Mouse (Mus musculus) adrenal gland, postnatal 4 days (tissue): ENCODE measurements around the gene Lpp. TPM values are rescaled to one million over a fixed set of nuclear protein-coding genes. Genes with fewer than 3 reads are reported as not detected.
A peak's percentile ranks its signal among the peaks of the same experiment; 100 is the strongest.

Experiments
- DNase-seq, 2 experiments: peaks; one replicate each; pipeline ENCODE4 v3.0.0; 2021 to 2022; ENCODE audit warnings: low spot score in 2 of 2, mixed read lengths in 2 of 2
- total RNA-seq, 2 experiments: library from RNA; stranded (reverse); gene quantifications; 2 replicates each; pipeline ENCODE4 v1.2.3; 2021

Lpp gene
- total RNA-seq, 2 experiments from 2014 or later = 70.2 to 80.0 TPM

DNA sequence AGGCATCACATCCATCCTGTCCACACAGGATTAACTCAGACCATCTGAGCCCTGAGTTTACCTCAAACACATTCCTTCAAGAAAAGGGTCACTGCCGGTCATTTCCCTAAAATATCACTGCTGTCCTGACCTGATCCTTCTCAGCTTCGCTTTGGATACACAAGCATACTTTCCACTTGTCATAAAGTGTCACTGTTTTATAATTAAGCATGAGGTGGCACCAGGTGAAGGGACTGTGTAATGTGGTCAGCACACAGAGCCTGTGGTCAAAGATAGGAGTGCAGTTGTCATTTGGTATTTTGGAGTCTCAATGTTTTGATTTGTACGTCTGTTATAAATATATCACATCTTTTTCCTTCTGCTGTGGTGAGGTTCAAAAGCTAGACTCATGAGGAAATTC, 395.7 kb downstream of the Lpp start:
- DNase-seq = no peak

DNA sequence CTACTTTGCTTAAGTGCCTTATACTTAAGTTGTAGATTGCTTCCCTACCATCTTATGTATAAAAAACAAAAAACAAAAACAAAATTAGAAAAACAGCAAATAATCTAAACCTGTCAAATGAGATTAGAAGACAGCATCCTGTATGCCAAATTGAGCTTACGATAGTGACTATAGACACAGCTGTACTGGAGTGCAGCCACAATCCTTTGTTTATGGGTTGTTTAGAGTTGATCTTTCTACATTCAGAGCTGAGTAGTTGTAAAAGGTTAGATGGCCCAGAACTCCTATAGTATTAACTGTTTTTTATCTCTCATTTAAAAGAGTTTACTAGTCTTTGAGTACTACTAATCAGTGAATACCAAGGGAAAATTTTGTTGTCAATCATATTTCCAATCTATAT, 398.1 kb downstream of the Lpp start:
- no peak for DNase-seq

GRCm38 (mm10) chr16:24791984-24792383, 398.7 kb downstream of the Lpp start:
- DNase-seq = no peak

DNA sequence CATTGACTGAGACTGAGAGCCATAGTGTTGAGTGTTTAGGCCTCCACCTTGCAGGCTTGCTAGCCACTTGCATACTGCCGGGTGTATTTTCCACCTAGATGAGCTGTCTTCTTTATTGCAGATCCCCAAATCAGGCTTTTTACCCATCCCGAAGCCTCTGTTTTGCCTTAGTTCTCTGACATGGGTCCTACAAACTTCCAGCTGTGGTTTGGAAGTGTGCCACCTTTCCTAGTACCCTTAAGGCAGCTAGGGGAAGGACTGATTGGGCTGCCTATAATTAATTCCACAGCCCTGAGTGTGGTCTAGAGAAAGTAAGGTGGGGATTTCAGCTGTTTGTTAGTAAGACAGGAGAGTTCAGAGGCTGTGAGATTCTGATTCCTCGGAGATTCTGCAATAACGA, 399.5 kb downstream of the Lpp start:
- no peak for DNase-seq

- DNase-seq = no peak
Measured at GRCm38 (mm10) chr16:24794665-24795064, 401.4 kb downstream of the Lpp start.

- no peak for DNase-seq
Measured at GRCm38 (mm10) chr16:24801355-24801754, 408.0 kb downstream of the Lpp start.

DNA sequence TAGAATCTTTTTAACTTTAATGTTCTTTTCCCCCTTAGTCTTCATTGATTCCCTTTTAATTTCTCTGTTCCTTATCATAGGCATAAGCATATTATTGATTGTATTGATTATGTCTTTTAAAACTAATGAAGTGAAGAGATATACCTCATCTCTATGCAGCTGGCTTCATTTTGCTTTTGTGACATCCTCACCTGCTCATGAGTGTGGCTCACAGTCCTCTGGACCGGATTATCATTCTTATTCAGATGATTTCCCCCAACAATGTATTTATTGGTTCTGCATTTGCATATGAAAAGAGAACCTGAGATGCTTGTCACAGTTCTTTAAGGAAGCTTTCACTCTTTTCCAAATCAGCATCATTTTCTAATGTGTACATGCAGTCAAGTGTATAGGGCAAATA, 408.5 kb downstream of the Lpp start:
- DNase-seq = no peak

DNA sequence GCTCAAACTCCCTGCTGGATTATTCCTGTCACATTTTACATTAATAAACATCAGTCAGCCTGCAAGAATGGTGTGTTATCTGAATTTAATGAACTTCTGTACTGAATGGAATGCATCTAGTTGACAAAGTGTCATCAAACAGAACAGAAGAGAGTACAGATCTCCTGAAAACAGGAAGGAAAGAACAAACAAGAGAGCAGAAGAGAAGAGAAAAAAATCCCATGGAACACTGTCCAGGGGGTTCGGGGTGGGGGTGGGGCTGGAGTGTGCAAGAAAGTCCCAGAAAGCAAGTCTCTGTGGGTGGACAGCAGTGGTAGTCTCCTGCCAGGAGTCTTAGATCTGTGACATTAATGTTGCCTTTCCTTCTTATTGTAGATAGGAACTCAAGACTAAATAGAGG, 412.8 kb downstream of the Lpp start:
- DNase-seq = no peak

GRCm38 (mm10) chr16:24807565-24807964, 414.3 kb downstream of the Lpp start:
- DNase-seq = no peak

DNA sequence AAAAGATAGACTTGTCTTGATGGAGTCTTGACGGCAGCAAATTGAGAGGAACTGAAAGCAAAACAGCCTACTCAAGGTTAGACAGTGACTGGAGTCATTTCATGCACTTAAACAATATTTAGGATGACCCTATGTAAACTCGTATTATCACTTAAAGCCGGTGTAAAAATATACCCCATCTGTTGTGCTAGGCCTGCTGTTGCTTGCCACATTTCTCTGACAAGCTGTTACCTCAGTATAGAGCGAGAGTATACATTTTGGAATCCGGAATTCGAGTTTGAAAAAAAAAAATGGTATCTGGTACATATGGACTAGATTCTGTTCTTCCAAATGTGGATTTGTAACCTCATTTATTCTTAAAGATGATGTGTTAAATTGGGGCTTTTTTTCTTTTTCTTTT, 416.5 kb downstream of the Lpp start:
- DNase-seq = no peak

GRCm38 (mm10) chr16:24816621-24817020, 423.3 kb downstream of the Lpp start:
- DNase-seq = no peak

DNA sequence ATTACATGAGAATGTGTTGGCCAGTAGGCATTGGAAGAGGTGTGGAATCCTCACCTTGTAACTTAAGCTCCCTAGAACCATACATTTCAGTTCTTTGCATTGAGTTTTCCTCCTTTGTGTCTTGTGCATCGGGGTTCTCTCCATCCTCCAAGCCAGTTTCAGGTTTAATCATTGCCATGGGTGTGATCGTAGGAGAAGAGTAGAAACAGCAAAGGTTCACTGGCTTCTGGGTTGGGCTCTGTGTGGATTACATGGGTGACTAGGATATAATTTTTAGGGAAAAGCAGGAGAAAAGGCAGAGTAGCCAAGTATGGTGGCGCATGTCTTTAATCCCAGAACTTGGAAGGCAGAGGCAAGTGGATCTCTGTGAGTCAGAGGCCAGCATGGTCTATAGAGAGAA, 424.1 kb downstream of the Lpp start:
- DNase-seq = no peak

- no peak for DNase-seq
Measured at GRCm38 (mm10) chr16:24819127-24819526, 425.8 kb downstream of the Lpp start.

- no peak for DNase-seq
Measured at GRCm38 (mm10) chr16:24822182-24822875, 429.0 kb downstream of the Lpp start.

DNA sequence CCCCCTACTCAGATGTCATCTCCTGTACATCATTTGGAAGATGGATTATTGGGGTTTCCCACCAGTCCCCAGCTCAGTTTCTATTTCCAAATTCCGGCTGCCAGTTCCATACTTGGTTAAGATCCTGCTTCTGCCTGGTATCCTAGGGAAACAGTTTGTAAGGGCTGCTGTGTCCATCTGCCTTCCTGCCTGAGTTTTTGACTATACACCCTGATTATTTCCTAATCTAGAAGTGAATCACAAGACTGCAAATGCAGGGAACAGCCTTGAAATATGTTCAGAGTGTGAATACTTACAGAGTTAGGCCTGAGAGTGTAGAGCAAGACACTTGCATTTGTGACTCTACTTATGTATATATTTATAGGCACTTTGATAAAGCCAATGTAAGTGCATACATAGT, 429.6 kb downstream of the Lpp start:
- DNase-seq = no peak

DNA sequence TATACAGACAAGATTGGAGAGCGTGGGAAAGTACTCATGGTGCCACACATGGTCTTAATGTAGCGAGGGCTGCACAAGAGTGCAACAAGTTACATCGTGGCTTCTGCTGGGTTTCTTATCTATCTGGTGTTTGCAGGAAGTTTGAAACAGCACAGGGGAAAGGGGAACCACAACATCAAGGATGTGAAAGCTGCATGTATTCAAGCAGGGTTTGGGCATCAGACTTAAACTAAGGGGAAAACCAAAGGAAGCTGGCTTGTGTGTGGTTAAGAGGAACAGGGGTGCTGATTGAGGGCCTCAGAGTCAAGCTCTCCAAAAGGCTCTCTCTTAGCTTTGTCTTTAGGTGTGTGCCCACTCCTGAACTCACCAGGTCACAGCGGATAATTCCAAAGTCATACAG, 433.1 kb downstream of the Lpp start:
- DNase-seq = no peak

DNA sequence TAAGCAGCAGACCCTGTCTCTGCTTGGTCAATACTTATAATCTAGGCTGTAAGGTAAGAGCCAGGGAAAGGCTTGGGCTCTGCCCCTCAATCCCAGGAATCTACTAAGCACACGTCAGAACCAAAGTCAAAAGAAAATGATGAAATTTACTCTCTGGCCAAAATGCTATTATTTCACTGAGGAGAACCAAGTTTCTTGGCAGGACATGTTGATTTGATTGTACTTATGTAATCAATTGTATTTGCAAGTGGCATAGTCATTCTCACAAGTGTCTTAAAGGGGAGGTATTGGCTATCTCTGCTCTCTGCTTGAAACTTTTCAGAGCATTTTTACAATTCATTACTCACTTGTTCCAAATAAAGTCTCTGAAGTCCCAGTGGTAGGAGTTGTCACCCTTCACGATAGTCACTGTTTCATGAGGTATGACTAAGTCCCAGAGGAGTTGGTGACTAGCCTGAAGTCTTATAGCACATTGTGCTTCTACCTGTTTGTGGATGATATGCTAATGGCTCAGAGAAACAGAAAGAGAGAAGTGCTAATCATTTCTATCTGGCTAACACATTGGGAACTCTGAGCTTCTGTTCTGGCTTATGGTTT, 435.0 kb downstream of the Lpp start:
- DNase-seq = no peak

DNA sequence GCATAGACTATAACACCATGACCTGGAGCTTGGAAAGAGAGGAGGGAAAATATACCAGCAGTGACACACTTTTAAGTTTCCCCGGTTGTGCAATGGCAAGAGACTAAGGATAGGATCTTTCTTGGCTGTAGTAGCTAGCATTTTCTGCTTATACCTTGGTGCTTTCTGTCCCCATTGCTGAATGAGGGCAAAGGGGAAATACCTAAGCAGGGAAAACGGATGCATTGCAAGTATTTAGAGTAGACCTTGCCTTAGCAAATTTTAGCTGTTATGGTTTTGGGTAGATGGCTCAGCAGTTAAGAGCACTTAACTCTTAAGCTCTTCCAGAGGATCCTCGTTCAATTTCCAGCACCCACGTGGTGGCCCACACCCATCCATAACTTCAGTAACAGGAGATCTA, 436.6 kb downstream of the Lpp start:
- no peak for DNase-seq

DNA sequence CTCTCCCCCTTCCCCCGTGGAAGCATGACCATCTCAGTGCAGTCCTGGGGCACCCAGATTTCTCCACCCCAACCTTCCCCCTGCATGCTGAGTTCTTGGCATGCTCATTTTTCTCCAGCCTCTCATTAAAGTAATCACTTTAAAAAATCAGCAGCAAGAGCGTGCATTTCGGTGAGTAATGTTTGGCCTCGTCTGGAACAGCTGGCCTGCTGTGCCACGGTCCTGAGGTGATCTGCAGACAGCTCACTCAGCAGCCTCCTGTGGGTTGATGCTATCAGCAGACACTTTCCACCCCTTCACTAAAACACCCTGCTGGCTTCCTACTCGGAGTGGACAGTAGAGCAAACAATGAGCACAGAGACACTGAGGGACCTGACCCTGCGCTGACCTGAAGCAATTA, 437.6 kb downstream of the Lpp start:
- peak in 1 of 2 experiments; percentile 4 for DNase-seq

DNA sequence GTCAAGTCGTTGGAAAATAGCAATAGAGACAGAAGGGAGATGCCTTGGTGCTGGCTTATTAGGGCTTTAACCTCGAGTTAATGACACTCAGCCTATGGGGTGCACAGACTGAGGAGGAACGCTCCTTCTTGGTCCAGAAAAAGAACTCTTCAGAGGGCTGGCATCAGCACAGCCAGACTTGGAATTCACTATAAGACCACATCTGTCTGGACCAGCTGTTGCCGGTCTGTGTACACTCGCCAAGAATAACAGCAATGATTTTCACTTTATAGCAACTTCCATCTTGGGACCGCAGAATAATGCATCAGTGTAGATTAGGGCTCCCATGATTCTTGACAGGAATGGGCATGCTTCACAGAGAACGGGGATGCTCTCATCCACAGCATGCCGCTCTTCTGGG, 439.9 kb downstream of the Lpp start:
- DNase-seq = no peak

DNA sequence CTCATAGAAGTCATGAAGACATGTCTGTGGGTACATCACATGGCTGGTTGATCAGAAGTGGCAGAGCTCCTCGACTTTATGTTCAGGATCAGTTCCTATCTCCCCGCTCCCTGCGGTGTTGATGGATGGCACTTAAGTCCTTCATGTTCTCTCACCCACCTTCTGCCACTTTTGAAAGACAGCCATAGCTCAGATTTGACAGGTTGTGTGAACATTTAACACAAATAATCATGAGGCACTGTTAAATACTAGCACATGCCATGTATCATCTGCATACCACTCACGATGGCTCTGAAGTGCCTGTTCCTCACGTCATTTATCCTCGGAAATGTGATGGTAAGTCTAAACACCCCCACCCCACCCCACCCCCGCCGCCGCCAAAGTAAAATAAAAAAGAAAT, 441.2 kb downstream of the Lpp start:
- DNase-seq = no peak

DNA sequence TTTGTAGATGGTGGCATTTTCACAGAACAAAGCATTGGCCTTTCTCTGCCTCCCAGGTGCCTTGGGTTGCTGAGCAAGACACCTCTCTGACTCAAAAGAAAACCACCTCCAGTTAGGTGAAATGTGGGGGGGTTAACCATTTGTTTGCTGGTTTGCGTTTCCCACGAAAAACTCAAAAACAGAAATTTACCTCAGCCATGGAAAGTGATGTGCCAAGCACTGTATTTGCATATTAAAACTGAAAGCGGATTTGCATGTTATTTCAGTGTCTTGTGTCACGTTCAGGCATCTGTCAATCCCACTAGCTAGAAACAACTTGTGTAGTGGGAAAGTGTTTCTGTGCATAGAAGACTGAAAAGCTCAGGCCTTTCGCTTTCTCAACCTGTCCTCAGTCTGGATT, 443.2 kb downstream of the Lpp start:
- no peak for DNase-seq

GRCm38 (mm10) chr16:24839018-24839417, 445.7 kb downstream of the Lpp start:
- no peak for DNase-seq
